Mouse (Mus musculus): Measurements from ENCODE around the gene Wipf1.

Gene Wipf1

GRCm38 (mm10) chr2:73545556-73545955 is 16.0 kb upstream of the Wipf1 start:
- no peak for DNase-seq (ENCODE audit: extremely low read depth, low read depth)

DNA sequence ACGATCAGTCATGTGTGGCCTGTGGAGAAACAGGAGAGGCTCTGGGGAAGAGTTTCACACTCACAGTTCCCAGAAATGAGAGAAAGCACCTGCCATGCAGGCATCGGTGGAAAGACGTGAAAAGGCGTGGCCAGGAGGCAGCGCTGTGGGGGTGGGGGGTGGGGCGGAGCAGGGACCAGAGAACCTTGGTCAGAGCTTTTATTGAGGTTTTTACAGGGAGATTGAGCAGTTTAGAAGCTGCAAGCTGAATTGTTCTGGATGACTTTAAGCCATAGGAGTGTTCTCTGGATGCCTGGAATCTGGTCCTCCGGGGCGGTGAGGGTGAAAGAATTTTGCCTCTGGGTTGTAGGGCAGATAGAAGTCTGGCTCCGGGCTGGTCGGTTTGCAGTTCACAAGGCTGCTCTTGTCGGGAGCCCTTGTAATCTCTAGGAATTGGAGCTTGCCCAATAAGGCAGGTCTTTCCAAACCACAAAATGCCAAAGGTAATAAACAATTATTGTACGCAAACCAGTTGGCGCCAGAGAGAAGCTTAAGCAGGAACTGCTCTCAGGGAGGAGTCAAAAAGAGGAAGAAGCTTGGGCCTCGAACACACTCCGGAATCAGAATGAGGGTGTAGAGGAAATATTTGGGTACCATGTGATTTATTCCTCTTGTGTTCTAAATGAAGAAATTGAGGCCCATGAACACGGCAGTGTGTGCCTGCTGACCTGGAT is 11.1 kb upstream of the Wipf1 start:
- DNase-seq (ENCODE audit: extremely low read depth, low read depth), result peak; percentile 87

DNA sequence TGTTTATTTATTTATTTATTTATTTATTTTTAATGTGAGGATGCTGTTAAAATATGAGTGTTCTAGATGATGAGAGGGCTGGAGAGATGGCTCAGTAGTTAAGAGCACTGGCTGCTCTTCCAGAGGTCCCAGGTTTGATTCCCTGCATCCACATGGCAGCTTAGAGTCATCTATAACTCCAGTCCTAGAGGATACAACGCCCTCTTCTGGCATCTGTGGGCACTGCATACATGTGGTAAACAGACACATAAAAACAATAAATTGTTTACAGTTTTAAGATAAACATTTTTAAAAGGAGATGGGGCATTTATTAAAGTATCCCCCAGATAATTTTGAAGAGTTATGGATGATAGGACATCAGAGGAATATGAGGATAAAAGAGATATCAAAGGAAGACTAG is 10.2 kb upstream of the Wipf1 start:
- peak; percentile 28 for DNase-seq (ENCODE audit: extremely low read depth, low read depth)

GRCm38 (mm10) chr2:73539141-73539540 is 9.6 kb upstream of the Wipf1 start:
- no peak for DNase-seq (ENCODE audit: extremely low read depth, low read depth)

DNA sequence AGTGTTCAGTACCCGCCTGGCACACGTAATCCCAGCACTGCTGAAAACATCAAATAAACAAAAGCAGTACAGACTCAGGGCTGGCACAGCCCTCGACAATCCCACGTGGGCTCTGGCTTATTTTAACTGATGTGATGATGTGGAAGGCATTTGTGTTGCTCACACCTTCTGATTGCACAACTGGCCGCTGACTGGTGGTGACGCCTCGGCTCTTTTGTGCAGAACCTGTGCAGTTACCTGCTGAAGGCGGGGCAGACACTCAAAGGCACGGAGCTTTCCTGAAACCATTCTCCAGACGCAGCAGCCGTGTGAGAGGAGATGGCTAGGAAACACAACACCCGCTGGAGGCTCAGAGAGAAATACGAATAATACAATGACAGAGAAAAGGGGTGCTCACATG is 9.1 kb upstream of the Wipf1 start:
- DNase-seq (ENCODE audit: extremely low read depth, low read depth), result no peak

- no peak for DNase-seq (ENCODE audit: extremely low read depth, low read depth)
These were observed 6.7 kb upstream of the Wipf1 start for GRCm38 (mm10) chr2:73536091-73536783.

GRCm38 (mm10) chr2:73534720-73535119 is 5.2 kb upstream of the Wipf1 start:
- no peak for DNase-seq (ENCODE audit: extremely low read depth, low read depth)

GRCm38 (mm10) chr2:73530487-73530886 is 953 bp upstream of the Wipf1 start:
- peak; percentile 25 for DNase-seq (ENCODE audit: extremely low read depth, low read depth)

- no peak for DNase-seq (ENCODE audit: extremely low read depth, low read depth)
These were observed 798 bp downstream of the Wipf1 start for GRCm38 (mm10) chr2:73528516-73529355.

DNA sequence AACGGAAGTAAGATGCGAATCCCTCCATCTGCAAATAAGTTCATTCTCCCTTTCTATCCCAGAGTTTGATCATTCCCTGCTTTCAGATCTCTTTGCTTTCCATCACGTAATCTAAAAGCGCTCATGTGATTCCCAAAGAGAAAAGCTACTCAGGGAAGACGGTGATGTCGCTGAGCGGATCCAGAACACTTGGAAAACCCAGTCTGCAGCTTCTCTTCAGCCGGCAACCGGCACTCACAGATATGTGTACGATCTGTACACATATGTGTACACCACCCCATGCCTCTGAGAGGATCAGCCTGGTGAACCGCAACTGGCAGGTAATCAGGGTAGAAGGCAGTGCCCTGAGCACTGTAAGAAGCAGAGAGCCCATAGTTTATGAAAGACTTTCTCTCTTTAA is 1.6 kb downstream of the Wipf1 start:
- DNase-seq (ENCODE audit: extremely low read depth, low read depth), result no peak

DNA sequence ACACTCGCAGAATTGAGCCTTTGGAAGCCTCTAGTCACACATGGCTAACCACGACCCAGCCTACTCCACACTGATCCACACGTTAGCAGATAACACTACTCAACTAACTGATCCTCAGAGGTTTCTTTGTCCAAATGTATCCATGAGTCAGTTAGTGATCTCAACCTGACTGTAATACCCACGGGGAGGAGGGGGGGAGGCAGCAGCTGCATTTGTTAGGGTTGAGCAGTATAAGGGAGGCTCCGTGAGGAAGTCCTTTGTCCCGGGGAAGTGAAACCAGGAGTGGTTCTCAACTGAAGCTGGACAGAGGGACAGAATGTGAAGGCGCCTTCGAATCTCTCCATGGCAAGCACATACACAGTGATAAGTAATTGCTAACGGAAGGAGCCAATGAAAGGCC is 2.8 kb downstream of the Wipf1 start:
- DNase-seq (ENCODE audit: extremely low read depth, low read depth), result no peak

- DNase-seq (ENCODE audit: extremely low read depth, low read depth), result no peak
These were observed 6.6 kb downstream of the Wipf1 start for GRCm38 (mm10) chr2:73522891-73523290.

GRCm38 (mm10) chr2:73522336-73522735 is 7.2 kb downstream of the Wipf1 start:
- DNase-seq (ENCODE audit: extremely low read depth, low read depth), result no peak

- no peak for DNase-seq (ENCODE audit: extremely low read depth, low read depth)
These were observed 7.8 kb downstream of the Wipf1 start for GRCm38 (mm10) chr2:73521737-73522136.

GRCm38 (mm10) chr2:73518966-73519365 is 10.6 kb downstream of the Wipf1 start:
- no peak for DNase-seq (ENCODE audit: extremely low read depth, low read depth)

GRCm38 (mm10) chr2:73518311-73518710 is 11.2 kb downstream of the Wipf1 start:
- no peak for DNase-seq (ENCODE audit: extremely low read depth, low read depth)

DNA sequence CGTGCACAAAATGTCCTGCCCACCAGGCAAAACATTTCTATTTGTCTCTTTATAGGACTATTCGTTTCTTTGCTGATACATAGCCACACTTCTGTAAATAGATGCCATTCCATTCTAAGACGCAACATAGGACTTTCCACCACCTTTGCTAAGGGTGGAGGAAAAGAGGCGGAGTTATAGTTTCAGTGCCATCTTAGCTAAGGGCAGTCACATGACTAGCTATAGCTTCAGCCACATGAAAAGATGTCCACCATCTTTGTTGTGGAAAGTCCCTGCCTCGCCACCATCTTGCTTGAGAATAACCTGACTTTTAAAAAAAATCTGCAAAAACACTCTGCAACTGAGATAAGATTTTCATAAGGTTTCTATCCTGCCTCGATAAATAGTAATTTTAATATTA is 15.4 kb downstream of the Wipf1 start:
- no peak for DNase-seq (ENCODE audit: extremely low read depth, low read depth)

DNA sequence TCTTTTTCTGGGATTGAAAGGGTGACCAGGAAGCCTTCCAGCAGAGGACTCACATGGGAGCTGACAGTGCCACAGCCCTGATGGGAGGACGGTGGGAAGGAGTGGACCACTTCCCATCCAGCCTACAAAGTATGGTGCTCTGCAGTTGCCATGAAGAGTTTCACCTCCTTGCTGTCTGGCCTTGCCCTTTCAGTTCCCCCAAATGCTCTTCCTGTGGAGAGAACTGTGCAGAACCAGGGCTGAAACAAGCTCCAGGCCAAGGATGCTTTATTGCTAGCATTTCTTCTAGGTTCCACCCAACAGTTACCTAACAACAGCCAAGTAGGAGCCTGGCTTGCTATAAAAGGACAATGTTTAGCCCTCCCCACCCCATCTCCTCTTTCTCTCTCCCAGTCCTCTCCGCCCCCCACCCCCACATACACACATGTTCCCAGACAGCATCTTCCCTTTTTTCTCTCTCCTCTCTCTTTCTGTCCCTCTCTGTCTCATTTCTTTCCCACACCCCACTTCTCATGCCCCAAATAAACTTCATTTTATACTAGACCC is 16.3 kb downstream of the Wipf1 start:
- DNase-seq (ENCODE audit: extremely low read depth, low read depth), result no peak

DNA sequence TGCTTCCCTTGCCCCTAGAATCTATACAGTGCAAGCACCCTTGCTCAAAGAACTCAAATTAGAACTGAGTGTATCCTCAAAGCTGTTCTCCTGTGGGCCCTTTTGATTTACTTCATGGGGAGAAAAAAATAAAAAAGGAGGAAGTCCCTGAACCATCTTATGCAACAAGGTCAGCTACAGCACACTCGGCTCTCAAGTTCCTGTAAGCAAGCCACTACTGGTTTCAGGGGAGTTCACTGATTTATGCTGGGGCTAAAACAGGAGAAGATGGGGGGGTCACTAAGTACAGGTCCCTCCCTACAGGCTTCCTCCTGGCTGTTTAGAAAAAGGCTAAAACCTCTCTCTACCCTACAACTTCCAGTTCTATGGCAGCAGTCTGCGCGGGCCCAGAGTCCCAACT is 17.5 kb downstream of the Wipf1 start:
- DNase-seq (ENCODE audit: extremely low read depth, low read depth), result no peak

GRCm38 (mm10) chr2:73510731-73511360 is 18.7 kb downstream of the Wipf1 start:
- DNase-seq (ENCODE audit: extremely low read depth, low read depth), result no peak

GRCm38 (mm10) chr2:73510025-73510288 is 19.6 kb downstream of the Wipf1 start:
- DNase-seq (ENCODE audit: extremely low read depth, low read depth), result no peak

Measured in MEL-GATA-1-ER (cell line).